8 mouse cellular contexts compared by ENCODE assay signal in the genomic region with DNA sequence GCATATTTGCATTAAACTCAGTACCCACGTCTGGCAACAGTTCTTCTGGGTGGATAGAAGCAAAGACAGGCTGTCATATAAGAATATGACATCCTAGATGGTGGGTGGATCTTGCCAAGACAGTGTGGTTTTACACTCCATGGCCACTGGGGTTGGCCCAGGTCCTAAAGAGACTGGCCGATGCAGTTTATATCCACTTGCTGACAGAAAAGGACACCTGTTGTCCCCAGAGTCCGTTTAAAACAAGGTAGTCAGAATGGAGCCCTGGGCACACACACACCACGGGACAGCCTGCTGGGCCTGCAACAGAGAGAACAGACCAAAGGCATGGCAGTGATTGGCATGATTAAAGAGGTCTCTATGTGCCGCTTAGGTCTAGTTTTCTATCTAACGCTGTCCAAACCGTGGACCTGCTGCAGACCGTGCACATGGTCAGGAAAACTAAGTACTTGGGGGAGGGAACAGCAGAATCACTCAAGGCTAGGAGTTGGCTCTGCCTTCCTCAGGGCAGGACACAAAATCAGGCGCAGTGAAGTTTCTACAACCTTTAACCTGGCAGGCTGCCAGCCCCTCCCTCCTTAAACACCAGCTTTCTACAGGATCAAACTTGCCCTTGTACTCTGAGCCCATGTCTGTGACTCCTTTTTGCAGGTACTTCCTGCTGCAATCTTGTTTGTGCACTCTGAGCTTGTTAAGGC. TPM values are rescaled to one million over a fixed set of nuclear protein-coding genes. Genes with fewer than 3 reads are reported as not detected.
DNase-seq lines count a peak whose midpoint lies in the region; ATAC-seq lines count a peak whose summit lies in the region.

No protein-coding gene starts in this region.

- peak overlapping the region; percentile 60; the same call in 1 of the 2 replicates for H3K4me2 ChIP-seq in heart, embryonic 14.5 days (ENCODE audit: low read length)
- H3K4me2 ChIP-seq in heart, embryonic 11.5 days: no peak overlapping the region; the same call in 1 of the 2 replicates
- peak overlapping the region; percentile 46; the same call in 1 of the 2 replicates for H3K4me2 ChIP-seq in kidney, embryonic 16.5 days (replicated peaks; ENCODE audit: low read depth, low read length)
- no peak overlapping the region for H3K4me2 ChIP-seq in stomach, embryonic 14.5 days (replicated peaks; ENCODE audit: low read depth, low read length)

- peak; percentile 81 for DNase-seq in adrenal gland, postnatal 10 days
- no peak for DNase-seq in frontal cortex, postnatal 14 days (ENCODE audit: low spot score in 2 of 2)
- no peak for DNase-seq in cerebellum, postnatal 36 days

- H3K4me1 ChIP-seq in heart, embryonic 14.5 days (ENCODE audit: control insufficient read depth in 2 of 2, insufficient read depth in 2 of 2, low read length in 2 of 2): peaks cover 14 to 17% of the 10 kb centered on the region in 2 experiments
- peaks cover 12% of the 10 kb centered on the region for H3K4me1 ChIP-seq in heart, embryonic 11.5 days (ENCODE audit: control insufficient read depth, insufficient read depth, low read length)
- H3K4me1 ChIP-seq in kidney, embryonic 16.5 days (ENCODE audit: insufficient read depth, low read length): peaks cover 21% of the 10 kb centered on the region
- H3K4me1 ChIP-seq in stomach, embryonic 14.5 days (ENCODE audit: control insufficient read depth, insufficient read depth, low read length): peaks cover 10% of the 10 kb centered on the region; the same call in 1 of the 2 replicates

- H3K9me3 ChIP-seq in heart, embryonic 14.5 days (ENCODE audit: control insufficient read depth, low read length): no peaks in the 10 kb centered on the region
- no peaks in the 10 kb centered on the region for H3K9me3 ChIP-seq in heart, embryonic 11.5 days (replicated peaks; ENCODE audit: control insufficient read depth, low read length)
- no peaks in the 10 kb centered on the region for H3K9me3 ChIP-seq in kidney, embryonic 16.5 days (ENCODE audit: low read length)
- no peaks in the 10 kb centered on the region for H3K9me3 ChIP-seq in stomach, embryonic 14.5 days (ENCODE audit: control insufficient read depth, low read depth, low read length)

- WGBS in heart, embryonic 14.5 days: 49% methylated on average over 9 of the region's 9 CpGs
- WGBS in heart, embryonic 11.5 days (ENCODE audit: insufficient replicate concordance): 65% methylated on average over 9 of the region's 9 CpGs
- WGBS in kidney, embryonic 16.5 days: 52% methylated on average over 9 of the region's 9 CpGs
- 45% methylated on average over 9 of the region's 9 CpGs for WGBS in stomach, embryonic 14.5 days

- no peak for ATAC-seq in heart, embryonic 14.5 days (ENCODE audit: insufficient number of reproducible peaks, insufficient read depth, low FRiP score, low read depth)
- ATAC-seq in heart, embryonic 11.5 days (replicated peaks; ENCODE audit: insufficient number of reproducible peaks, low FRiP score, low TSS enrichment): no peak
- peak; percentile 53 for ATAC-seq in kidney, embryonic 16.5 days (ENCODE audit: low FRiP score, low TSS enrichment)
- ATAC-seq in stomach, embryonic 14.5 days (ENCODE audit: insufficient number of reproducible peaks, insufficient read depth, low FRiP score, low read depth): peak; percentile 71
- ATAC-seq in activated CD4-positive, CD25-positive, alpha-beta regulatory T cell, adult 4 months: no peak

- no peak overlapping the region for H3K4me3 ChIP-seq in heart, embryonic 14.5 days (ENCODE audit: control insufficient read depth in 1 of 2, insufficient read depth in 1 of 2, low read depth in 1 of 2, low read length in 2 of 2)
- H3K4me3 ChIP-seq in heart, embryonic 11.5 days (ENCODE audit: low read depth, low read length): no peak overlapping the region
- no peak overlapping the region for H3K4me3 ChIP-seq in kidney, embryonic 16.5 days (ENCODE audit: low read length)
- H3K4me3 ChIP-seq in stomach, embryonic 14.5 days (ENCODE audit: low read depth, low read length): no peak overlapping the region

- H3K36me3 ChIP-seq in heart, embryonic 14.5 days (ENCODE audit: control insufficient read depth, insufficient read depth, low read length): no peaks in the 10 kb centered on the region
- no peaks in the 10 kb centered on the region for H3K36me3 ChIP-seq in heart, embryonic 11.5 days (ENCODE audit: control insufficient read depth, insufficient read depth, low read length)
- H3K36me3 ChIP-seq in kidney, embryonic 16.5 days (ENCODE audit: insufficient read depth, low read length): no peaks in the 10 kb centered on the region
- no peaks in the 10 kb centered on the region for H3K36me3 ChIP-seq in stomach, embryonic 14.5 days (ENCODE audit: control insufficient read depth, insufficient read depth, low read length)

- no peak overlapping the region for H3K9ac ChIP-seq in heart, embryonic 14.5 days (ENCODE audit: low read length)
- no peak overlapping the region for H3K9ac ChIP-seq in heart, embryonic 11.5 days (ENCODE audit: low read depth, low read length)
- H3K9ac ChIP-seq in kidney, embryonic 16.5 days (replicated peaks; ENCODE audit: low read length): no peak overlapping the region
- no peak overlapping the region for H3K9ac ChIP-seq in stomach, embryonic 14.5 days (replicated peaks; ENCODE audit: low read depth, low read length)

- no peaks in the 10 kb centered on the region for H3K27me3 ChIP-seq in heart, embryonic 14.5 days (ENCODE audit: control insufficient read depth, insufficient read depth, low read length)
- no peaks in the 10 kb centered on the region for H3K27me3 ChIP-seq in heart, embryonic 11.5 days (ENCODE audit: control insufficient read depth, insufficient read depth, low read length)
- no peaks in the 10 kb centered on the region for H3K27me3 ChIP-seq in kidney, embryonic 16.5 days (ENCODE audit: insufficient read depth, low read length)
- H3K27me3 ChIP-seq in stomach, embryonic 14.5 days (ENCODE audit: control insufficient read depth, insufficient read depth, low read length): no peaks in the 10 kb centered on the region

- 0 out of 4 replicates have a peak overlapping the region, but pooled peaks of 1 of the 2 experiments have one; percentile 24 for H3K27ac ChIP-seq in heart, embryonic 14.5 days (replicated peaks in 1 of 2; ENCODE audit: control insufficient read depth in 1 of 2, insufficient read depth in 1 of 2, low read depth in 2 of 2, low read length in 2 of 2)
- no peak overlapping the region for H3K27ac ChIP-seq in heart, embryonic 11.5 days (ENCODE audit: low read depth, low read length)
- peak overlapping the region; percentile 60 for H3K27ac ChIP-seq in kidney, embryonic 16.5 days (ENCODE audit: low read length)
- H3K27ac ChIP-seq in stomach, embryonic 14.5 days (ENCODE audit: low read length): peak overlapping the region; percentile 71; the same call in 1 of the 2 replicates

RNA-seq across cellular contexts. Expression of a gene that starts 4.3 kb away (rescaled TPM):
- 9.7 and 12.4 TPM in 2 replicates for polyA plus RNA-seq in heart, embryonic 14.5 days (2014; fragmentation: Nextera tagmentation; extraction: Ambion mirVana)
- 6.6 and 8.5 TPM in 2 replicates for polyA plus RNA-seq in heart, embryonic 11.5 days (2014; fragmentation: Nextera tagmentation; extraction: Ambion mirVana)
- total RNA-seq in adrenal gland, postnatal 10 days (2021): 100 to 1,000 TPM in 1 of 2 experiments, 10 to 100 TPM in 1; 82.2 to 106 TPM
- polyA plus RNA-seq in kidney, embryonic 16.5 days (2015; fragmentation: Nextera tagmentation; extraction: Ambion mirVana): 21.3 and 22.6 TPM in 2 replicates
- polyA plus RNA-seq in stomach, embryonic 14.5 days (2014; fragmentation: Nextera tagmentation; extraction: Ambion mirVana): 7.2 and 8.6 TPM in 2 replicates
- polyA plus RNA-seq in activated CD4-positive, CD25-positive, alpha-beta regulatory T cell, adult 4 months (2017; shearing (Covaris generic)): under 1 TPM in 1 of 2 experiments, not detected in 1; 0.80 TPM

RNA-seq across cellular contexts. Expression of a gene that starts 32.1 kb away (rescaled TPM):
- polyA plus RNA-seq in heart, embryonic 14.5 days (2014; fragmentation: Nextera tagmentation; extraction: Ambion mirVana): 358 and 365 TPM in 2 replicates
- polyA plus RNA-seq in heart, embryonic 11.5 days (2014; fragmentation: Nextera tagmentation; extraction: Ambion mirVana): 455 and 458 TPM in 2 replicates
- 100 to 1,000 TPM; 272 to 290 TPM for total RNA-seq in adrenal gland, postnatal 10 days (2021)
- polyA plus RNA-seq in kidney, embryonic 16.5 days (2015; fragmentation: Nextera tagmentation; extraction: Ambion mirVana): 556 and 574 TPM in 2 replicates
- polyA plus RNA-seq in stomach, embryonic 14.5 days (2014; fragmentation: Nextera tagmentation; extraction: Ambion mirVana): 533 and 552 TPM in 2 replicates
- 100 to 1,000 TPM; 432 to 525 TPM for polyA plus RNA-seq in activated CD4-positive, CD25-positive, alpha-beta regulatory T cell, adult 4 months (2017; shearing (Covaris generic))

RNA-seq across cellular contexts. Expression of a gene that starts 32.2 kb away (rescaled TPM):
- polyA plus RNA-seq in heart, embryonic 14.5 days (2014; fragmentation: Nextera tagmentation; extraction: Ambion mirVana): 13.7 and 16.6 TPM in 2 replicates
- polyA plus RNA-seq in heart, embryonic 11.5 days (2014; fragmentation: Nextera tagmentation; extraction: Ambion mirVana): 13.3 and 16.1 TPM in 2 replicates
- total RNA-seq in adrenal gland, postnatal 10 days (2021): 10 to 100 TPM; 14.8 to 19.4 TPM
- polyA plus RNA-seq in kidney, embryonic 16.5 days (2015; fragmentation: Nextera tagmentation; extraction: Ambion mirVana): 14.2 and 14.8 TPM in 2 replicates
- polyA plus RNA-seq in stomach, embryonic 14.5 days (2014; fragmentation: Nextera tagmentation; extraction: Ambion mirVana): 12.1 and 14.8 TPM in 2 replicates
- polyA plus RNA-seq in activated CD4-positive, CD25-positive, alpha-beta regulatory T cell, adult 4 months (2017; shearing (Covaris generic)): 10 to 100 TPM; 20.0 to 26.3 TPM

RNA-seq across cellular contexts. Expression of a gene that starts 38.6 kb away (rescaled TPM):
- polyA plus RNA-seq in heart, embryonic 14.5 days (2014; fragmentation: Nextera tagmentation; extraction: Ambion mirVana): 37.6 and 40.7 TPM in 2 replicates
- polyA plus RNA-seq in heart, embryonic 11.5 days (2014; fragmentation: Nextera tagmentation; extraction: Ambion mirVana): 31.1 and 40.9 TPM in 2 replicates
- total RNA-seq in adrenal gland, postnatal 10 days (2021): 100 to 1,000 TPM in 1 of 2 experiments, 10 to 100 TPM in 1; 97.6 to 101 TPM
- 37.4 and 37.7 TPM in 2 replicates for polyA plus RNA-seq in kidney, embryonic 16.5 days (2015; fragmentation: Nextera tagmentation; extraction: Ambion mirVana)
- polyA plus RNA-seq in stomach, embryonic 14.5 days (2014; fragmentation: Nextera tagmentation; extraction: Ambion mirVana): 37.2 and 38.6 TPM in 2 replicates
- 10 to 100 TPM; 21.1 to 21.5 TPM for polyA plus RNA-seq in activated CD4-positive, CD25-positive, alpha-beta regulatory T cell, adult 4 months (2017; shearing (Covaris generic))

Comparison
In these comparisons a context has a peak if more than half of its experiments do, and no peak if none do; other contexts are left out.
1. H3K4me2 ChIP-seq: peak in heart, embryonic 14.5 days (single experiment) and kidney, embryonic 16.5 days (single experiment); none in heart, embryonic 11.5 days (single experiment) and stomach, embryonic 14.5 days (single experiment).
2. ATAC-seq: peak in kidney, embryonic 16.5 days (single experiment) and stomach, embryonic 14.5 days (single experiment); none in heart, embryonic 14.5 days (single experiment), heart, embryonic 11.5 days (single experiment) and activated CD4-positive, CD25-positive, alpha-beta regulatory T cell, adult 4 months (single experiment).